Mouse (Mus musculus) cerebellum, adult 11-12 months (tissue): ENCODE data around the gene Zfp579.

Experiments used
- DNase-seq: peaks from one replicate; pipeline ENCODE4 v3.0.0; 2022

Zfp579 gene

DNA sequence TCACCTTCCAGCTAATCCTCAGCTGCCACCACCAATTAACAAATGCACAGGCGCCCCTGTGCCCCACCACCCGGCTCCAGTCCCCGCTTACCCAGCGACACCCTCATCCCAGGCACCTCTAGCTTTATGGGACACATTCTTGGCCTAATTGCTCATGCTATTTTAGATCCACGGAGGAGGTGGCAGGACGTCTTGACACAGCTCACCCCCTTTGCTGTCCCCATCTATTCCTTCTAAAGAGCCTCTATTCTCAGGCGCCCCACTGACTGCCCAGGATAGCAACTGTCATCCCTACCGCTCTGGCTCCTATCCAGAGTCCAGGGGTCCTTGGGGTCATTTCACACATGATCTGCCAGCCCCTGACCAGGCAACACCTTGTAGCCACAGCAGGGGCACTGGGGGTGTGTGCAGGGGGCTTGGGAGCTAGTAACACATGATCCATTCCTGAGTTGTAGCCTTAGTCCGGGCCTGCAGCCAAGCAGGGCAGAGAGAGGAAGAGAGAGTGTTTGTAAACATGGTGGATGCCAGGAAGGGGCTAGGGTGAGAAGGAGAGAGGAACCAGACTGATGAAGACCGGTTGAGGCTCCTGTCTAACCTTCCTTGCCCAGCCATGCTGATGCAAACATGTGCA lies 42.0 kb downstream of the Zfp579 start:
- no peak for DNase-seq

DNA sequence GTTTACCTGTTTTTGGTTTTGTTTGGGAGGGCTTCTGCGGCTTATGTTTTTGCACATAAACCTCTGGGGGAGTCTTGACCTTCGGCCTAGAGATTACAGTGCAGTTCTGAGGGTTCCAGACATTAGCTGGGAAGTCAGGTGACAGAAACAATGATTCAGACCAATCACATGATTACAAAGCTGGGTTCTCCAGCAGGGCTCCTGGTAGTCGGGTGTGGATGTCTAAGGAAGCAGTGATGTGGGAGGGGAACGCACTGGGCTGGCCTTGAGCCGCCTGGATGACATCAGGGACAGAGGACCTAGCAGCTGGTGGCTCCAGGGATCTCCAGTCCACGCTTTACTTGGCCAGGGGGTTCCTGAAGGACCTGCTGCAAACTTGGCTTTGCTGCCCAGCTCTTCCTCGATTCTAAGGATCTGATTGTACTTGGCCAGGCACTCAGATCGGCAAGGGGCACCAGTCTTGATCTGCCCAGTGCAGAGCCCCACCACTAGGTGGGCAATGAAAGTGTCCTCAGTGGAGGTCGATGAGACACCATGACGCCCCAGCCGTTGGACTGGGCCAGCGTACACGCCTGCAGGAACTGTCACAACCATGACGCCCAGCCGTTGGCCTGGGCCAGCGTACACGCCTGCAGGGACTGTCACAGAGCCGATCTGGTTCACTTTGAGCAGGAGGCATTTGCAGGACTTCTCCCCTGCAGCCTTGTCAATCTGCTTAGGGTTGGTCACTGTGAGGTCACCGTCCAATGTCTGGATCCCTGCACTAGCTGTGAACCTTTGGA lies 45.2 kb downstream of the Zfp579 start:
- DNase-seq, result no peak

DNA sequence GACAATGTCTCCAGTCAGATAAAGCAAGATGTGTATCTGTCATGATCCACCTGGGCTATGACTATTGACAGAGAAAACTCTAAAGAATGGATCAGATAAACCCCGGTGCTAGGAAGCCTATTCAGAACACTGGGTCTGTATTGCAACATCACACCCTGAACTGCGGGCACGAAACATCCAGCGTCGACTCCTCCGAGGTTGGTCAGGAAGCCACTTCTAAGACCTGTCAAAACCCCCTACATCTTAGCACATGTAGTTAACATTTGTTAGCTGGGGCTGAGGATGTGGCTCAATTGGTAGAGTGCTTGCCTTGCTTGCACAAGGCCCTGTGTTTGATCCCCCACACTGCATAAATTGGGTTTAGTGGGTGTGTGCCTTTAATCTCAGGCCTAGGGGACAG lies 47.6 kb downstream of the Zfp579 start:
- DNase-seq, result no peak

DNA sequence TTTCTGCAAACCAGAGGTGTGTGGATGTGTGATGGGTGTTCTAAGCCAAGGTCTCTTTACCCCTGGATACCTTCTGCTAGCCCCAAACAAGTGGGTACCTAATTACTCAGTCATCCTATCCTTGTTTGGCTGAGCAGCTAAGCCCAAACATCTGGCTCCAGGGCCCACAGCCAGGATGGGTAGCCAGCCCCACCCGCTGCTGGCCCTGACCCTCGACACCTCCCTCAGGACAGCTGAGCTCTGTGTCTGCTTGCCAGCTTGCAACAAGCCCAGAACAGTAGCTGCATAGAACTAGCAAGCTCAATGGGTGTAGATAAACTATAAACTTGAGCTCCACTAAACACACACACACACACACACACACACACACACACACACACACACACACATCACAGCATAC lies 48.1 kb downstream of the Zfp579 start:
- DNase-seq, result no peak

DNA sequence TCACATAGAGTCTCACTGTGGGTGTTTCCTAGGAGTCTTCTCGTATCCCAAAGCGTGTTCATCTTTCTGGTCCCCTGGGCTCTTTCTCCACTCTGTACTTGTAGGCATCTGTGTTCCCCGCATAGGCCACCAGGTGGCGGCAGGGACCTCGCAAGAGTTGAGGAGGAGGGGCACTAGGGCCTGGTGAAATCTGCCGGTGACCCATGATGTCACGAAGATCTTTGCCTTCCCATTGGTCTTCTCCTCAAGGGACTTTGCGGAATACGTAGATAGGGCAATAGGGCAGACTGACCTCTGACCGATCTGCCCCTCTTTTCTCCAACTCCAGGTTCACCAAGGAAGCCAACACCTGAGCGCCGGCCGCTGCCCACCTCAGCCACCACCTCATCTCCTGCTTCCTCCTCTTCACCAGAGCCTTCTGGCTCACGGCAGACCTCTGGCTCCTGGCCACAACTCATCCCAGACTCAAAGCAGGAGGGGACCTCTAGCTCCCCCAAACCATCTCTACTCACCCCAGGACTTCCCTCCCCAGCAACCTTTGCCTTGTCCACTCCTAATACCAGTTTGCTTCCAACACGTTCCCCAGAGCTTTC lies 52.6 kb downstream of the Zfp579 start:
- peak; percentile 96 for DNase-seq

DNA sequence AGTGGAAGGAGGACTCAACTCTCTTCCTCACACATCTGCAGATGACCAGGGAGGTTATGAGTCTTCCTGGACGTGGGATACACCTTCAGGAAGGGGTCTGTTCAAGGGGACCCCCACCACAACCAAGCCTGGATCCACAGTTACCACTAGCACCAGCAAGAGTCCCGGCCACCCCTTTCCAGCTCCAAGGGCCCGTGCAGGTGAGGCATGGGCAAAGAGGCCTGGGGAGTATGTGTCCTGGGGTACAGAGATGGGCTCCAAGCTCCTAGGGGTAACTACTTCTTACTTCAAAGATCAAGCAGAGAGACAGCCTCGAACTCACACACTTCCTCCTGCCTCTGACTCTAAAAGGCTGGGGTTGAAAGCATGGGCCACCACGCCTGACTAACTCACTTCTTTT lies 53.3 kb downstream of the Zfp579 start:
- DNase-seq, result no peak

DNA sequence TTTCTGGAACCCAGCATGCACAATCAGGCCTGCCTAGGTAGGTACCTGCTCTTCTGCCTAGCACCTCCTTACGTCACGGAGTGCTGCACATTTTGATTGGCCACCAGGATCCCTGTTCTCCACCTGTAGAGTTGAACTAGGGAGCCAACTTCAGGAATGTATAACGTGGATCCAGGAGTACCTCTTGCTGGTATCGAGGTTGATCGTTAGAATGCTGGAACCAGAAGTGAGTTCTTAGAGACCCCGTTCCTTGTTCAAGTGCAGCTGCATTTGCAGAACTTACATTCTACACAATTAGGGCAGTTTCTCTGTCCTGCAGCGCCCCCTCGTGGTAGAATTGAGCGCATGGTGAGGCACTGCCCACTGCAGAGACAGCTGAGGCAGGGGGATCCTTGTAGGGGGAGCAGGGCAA lies 55.9 kb downstream of the Zfp579 start:
- DNase-seq, result peak; percentile 80

DNA sequence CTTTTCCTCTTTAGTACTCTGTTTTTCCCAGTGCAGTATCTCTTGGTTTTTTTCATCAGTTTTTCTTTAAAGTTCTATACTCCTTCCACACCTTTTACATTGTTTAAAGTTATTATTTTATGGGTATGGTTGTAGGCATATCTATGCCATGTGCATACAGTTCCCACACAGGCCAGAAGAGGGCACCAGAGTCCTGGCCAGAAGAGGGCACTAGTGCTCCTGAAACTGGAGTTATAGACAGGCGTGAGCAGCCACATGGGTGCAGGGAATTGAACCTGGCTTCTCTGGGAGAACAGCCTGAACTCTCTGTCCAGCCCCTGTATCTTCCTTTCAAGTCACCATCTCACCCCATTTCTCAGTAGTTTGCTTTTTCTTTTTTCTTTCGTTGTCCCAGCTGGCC lies 57.5 kb downstream of the Zfp579 start:
- no peak for DNase-seq

DNA sequence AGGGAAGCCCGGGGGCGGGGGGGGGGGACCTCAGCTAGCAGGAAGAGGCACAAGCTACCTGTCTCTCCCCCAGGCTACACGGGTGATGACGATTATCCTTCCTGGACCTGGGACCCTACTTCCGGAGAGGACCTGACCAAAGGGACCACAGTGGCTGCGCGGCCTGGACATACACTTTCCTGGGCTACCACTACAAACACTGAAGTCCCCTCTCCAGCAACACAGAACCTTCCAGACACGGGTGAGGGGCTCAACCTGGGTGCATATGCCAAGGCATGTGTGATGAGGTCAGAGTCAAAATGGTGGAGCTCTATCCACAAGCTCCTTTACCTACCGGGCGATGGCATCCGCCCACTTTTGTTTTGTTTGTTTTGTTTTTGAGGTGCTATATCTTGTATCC lies 58.6 kb downstream of the Zfp579 start:
- no peak for DNase-seq

DNA sequence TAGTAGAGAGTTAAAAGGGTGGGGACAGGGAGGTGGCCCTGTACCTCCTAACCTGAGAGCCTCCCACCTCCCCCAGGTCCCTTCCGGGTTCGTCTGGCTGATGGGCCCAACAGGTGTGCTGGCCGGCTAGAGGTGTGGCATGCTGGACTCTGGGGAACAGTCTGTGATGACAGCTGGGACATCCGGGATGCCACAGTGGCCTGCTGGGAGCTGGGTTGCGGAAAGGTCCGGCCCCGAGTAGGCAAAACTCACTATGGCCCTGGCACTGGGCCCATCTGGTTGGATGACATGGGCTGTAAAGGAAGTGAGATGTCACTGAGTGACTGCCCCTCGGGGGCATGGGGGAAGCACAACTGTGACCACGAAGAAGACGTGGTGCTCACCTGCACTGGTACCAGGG lies 59.1 kb downstream of the Zfp579 start:
- DNase-seq, result no peak

DNA sequence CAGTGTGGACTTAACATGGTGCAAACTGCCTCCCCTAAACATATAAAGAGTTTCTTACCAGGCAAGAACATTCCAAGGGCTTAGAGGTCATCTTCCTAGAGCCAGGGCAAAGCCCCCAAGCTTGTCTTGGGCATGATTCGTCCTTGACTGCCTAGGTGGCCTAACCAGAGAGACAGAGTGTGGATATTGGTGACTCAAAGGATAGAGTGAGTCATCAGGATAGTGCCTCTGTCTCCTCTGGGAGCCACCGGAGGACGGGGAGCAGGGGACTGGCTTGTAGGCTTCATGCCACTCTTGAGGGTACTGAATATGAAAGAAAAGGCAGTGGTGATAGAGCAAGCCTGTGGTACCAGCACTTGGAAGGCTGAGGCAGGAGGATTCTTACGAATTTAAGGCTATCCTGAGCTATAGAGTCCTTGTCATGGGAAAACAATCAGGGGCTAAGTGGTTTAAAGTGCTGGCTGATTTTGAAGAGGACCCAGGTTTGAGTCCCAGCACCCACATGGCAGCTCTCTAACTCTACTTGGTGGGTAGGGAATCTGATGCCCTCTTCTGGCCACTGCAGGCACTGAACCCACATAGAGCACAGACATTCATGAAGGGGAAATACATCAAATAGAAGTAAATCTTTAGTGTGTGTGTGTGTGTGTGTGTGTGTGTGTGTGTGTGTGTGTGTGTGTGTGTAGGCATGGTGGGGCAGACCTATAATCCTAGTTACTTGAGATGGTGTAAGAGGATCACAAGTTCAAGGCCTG lies 61.6 kb downstream of the Zfp579 start:
- no peak for DNase-seq
